Mouse (Mus musculus) erythroid progenitor cell, adult 5-6 weeks (primary cell): Measurements from ENCODE around the gene Rad51b. TPM values are rescaled to one million over a fixed set of nuclear protein-coding genes. Genes with fewer than 3 reads are reported as not detected.
A peak's percentile ranks its signal among the peaks of the same experiment; 100 is the strongest.

Experiments
- ATAC-seq: replicated peaks from 2 replicates; pipeline ENCODE4 v1.8.0; 2016; ENCODE audit warnings: moderate number of reproducible peaks, mild to moderate bottlenecking, moderate TSS enrichment, inconsistent platforms; ENCODE audit not compliant: poor library complexity, low FRiP score, severe bottlenecking
- total RNA-seq, 2 experiments: library from RNA; stranded (forward) in 1 of 2; stranded (reverse) in 1 of 2; fragments of 150-400 nt in 1 of 2; fragments of 186-747, 209-891 nt in 1 of 2; gene quantifications; 2 replicates each; pipeline versions ENCODE4 v1.2.3 to v1.2.4; 2015 to 2017; ENCODE audit warnings: low replicate concordance in 2 of 2

Rad51b gene
- total RNA-seq, 2 experiments from 2014 or later: 9.5 to 12.6 TPM

- ATAC-seq: no peak
Measured at GRCm38 (mm10) chr12:79597351-79597750, 300.3 kb downstream of the Rad51b start.

GRCm38 (mm10) chr12:79597786-79598185 is 300.7 kb downstream of the Rad51b start:
- no peak for ATAC-seq

GRCm38 (mm10) chr12:79598496-79598895 is 301.4 kb downstream of the Rad51b start:
- ATAC-seq: no peak

- ATAC-seq: no peak
Measured at GRCm38 (mm10) chr12:79598901-79599300, 301.8 kb downstream of the Rad51b start.

GRCm38 (mm10) chr12:79600149-79600769 is 303.2 kb downstream of the Rad51b start:
- ATAC-seq: no peak

- ATAC-seq: no peak
Measured at GRCm38 (mm10) chr12:79602641-79603040, 305.6 kb downstream of the Rad51b start.

- peak; percentile 76 for ATAC-seq
Measured at GRCm38 (mm10) chr12:79604850-79605249, 307.8 kb downstream of the Rad51b start.

GRCm38 (mm10) chr12:79606197-79606631 is 309.1 kb downstream of the Rad51b start:
- ATAC-seq: no peak

GRCm38 (mm10) chr12:79609399-79610010 is 312.4 kb downstream of the Rad51b start:
- ATAC-seq: no peak

GRCm38 (mm10) chr12:79610511-79611103 is 313.5 kb downstream of the Rad51b start:
- peak; percentile 30; the same call in 1 of the 2 replicates for ATAC-seq

GRCm38 (mm10) chr12:79611665-79612064 is 314.6 kb downstream of the Rad51b start:
- ATAC-seq: peak; percentile 66

GRCm38 (mm10) chr12:79612334-79613060 is 315.4 kb downstream of the Rad51b start:
- peak; percentile 86 for ATAC-seq

GRCm38 (mm10) chr12:79613061-79613788 is 316.1 kb downstream of the Rad51b start:
- ATAC-seq: no peak

- no peak for ATAC-seq
Measured at GRCm38 (mm10) chr12:79613846-79614582, 316.9 kb downstream of the Rad51b start.

GRCm38 (mm10) chr12:79614583-79614953 is 317.5 kb downstream of the Rad51b start:
- no peak for ATAC-seq

GRCm38 (mm10) chr12:79615717-79616316 is 318.7 kb downstream of the Rad51b start:
- no peak for ATAC-seq

- no peak for ATAC-seq
Measured at GRCm38 (mm10) chr12:79619009-79619408, 321.9 kb downstream of the Rad51b start.

- no peak for ATAC-seq
Measured at GRCm38 (mm10) chr12:79620693-79621092, 323.6 kb downstream of the Rad51b start.

GRCm38 (mm10) chr12:79623308-79623707 is 326.2 kb downstream of the Rad51b start:
- ATAC-seq: no peak
